Mouse (Mus musculus): ENCODE data around the gene Wrap73.

- TF ChIP-seq POLR2A (IDR thresholded peaks at IDR 0.05; ENCODE audit: low read depth, low read length) (no peak), CTCF (conservative IDR thresholded peaks at IDR 0.05; ENCODE audit: insufficient read depth, insufficient read length, low read depth, low read length) (no peak)
Measured at GRCm38 (mm10) chr4:154139671-154140181, 2.4 kb upstream of the Wrap73 start.
